Mouse (Mus musculus) cerebellum, adult 2 months (tissue): Measurements from ENCODE around the gene E2f4. TPM values are rescaled to one million over a fixed set of nuclear protein-coding genes. Genes with fewer than 3 reads are reported as not detected.

ENCODE experiments used
- DNase-seq, 2 experiments: peaks; one replicate each; pipeline ENCODE4 v3.0.0; 2021
- H3K27ac ChIP-seq: fragments of 200-500 bp; 2 replicates; pipeline ENCODE4 v1.5.1; 2012; ENCODE audit warnings: low read length, control low read depth, inconsistent platforms; ENCODE audit not compliant: insufficient read depth
- H3K27me3 ChIP-seq: fragments of 200-500 bp; 2 replicates; pipeline ENCODE4 v1.6.1; 2012; ENCODE audit warnings: inconsistent platforms, mild to moderate bottlenecking, low read length, moderate library complexity; ENCODE audit not compliant: control insufficient read depth, insufficient read depth
- H3K4me1 ChIP-seq: fragments of 200-500 bp; 2 replicates; pipeline ENCODE4 v1.6.1; 2011; ENCODE audit warnings: low read length; ENCODE audit not compliant: control insufficient read depth, insufficient read depth
- H3K4me3 ChIP-seq: fragments of 200-500 bp; replicated peaks from 2 replicates; pipeline ENCODE3; 2011; ENCODE audit warnings: mild to moderate bottlenecking, low read depth, low read length, control low read depth; ENCODE audit not compliant: insufficient read depth
- CTCF ChIP-seq: fragments of 200-500 bp; IDR thresholded peaks from 2 replicates; pipeline ENCODE4 v1.5.1; 2011; ENCODE audit warnings: low read depth, mild to moderate bottlenecking, control low read depth, low read length, moderate library complexity, borderline replicate concordance; ENCODE audit not compliant: insufficient read depth
- POLR2A ChIP-seq: fragments of 200-500 bp; IDR thresholded peaks from 2 replicates; pipeline ENCODE4 v1.6.1; 2011; ENCODE audit warnings: low read length, control low read depth, borderline replicate concordance; ENCODE audit not compliant: insufficient read depth
- WGBS: fragments of 180-500 bp; shearing (Covaris S2); methylation state at CpG from one replicate; pipeline ENCODE4 v1.1.7; 2018; 5-methylcytosine and 5-hydroxymethylcytosine counted together
- polyA plus RNA-seq: library from polyadenylated mRNA; depleted of rRNA; stranded (reverse); fragments of >200 nt; gene quantifications from 2 replicates; pipeline ENCODE4 v1.2.3, GENCODE M21; 2012

Gene E2f4
- polyA plus RNA-seq, 1 experiment = 81.6 TPM

- H3K4me1 ChIP-seq = peaks cover 3% of the 10 kb centered on the region
- no peaks in the 10 kb centered on the region; the same call in 1 of the 2 replicates for H3K27me3 ChIP-seq
- TF ChIP-seq POLR2A (no peak), CTCF (no peak)
- H3K4me3 ChIP-seq = no peak overlapping the region
- no peak overlapping the region for H3K27ac ChIP-seq
- WGBS = 15% methylated on average over 11 of the region's 11 CpGs
- DNase-seq = no peak
Observed at GRCm38 (mm10) chr8:105275387-105275786, 22.1 kb upstream of the E2f4 start.

- Histone ChIP-seq H3K27me3 (no peaks in the 10 kb centered on the region; the same call in 1 of the 2 replicates), H3K4me3 (peak within 1 kb of the TSS; percentile 24), H3K27ac (no peak within 1 kb of the TSS), H3K4me1 (peaks cover 3% of the 10 kb centered on the region)
- TF ChIP-seq CTCF (no peak), POLR2A (no peak)
- 9% methylated on average over 10 of the region's 10 CpGs for WGBS
- DNase-seq = no peak
Observed at GRCm38 (mm10) chr8:105275840-105276239, 21.6 kb upstream of the E2f4 start, which contains the start of gene Nol3. TSS of gene Nol3 (plus strand) at chr8:105276140.

GRCm38 (mm10) chr8:105276292-105277120, 21.0 kb upstream of the E2f4 start:
- no peak for TF ChIP-seq POLR2A
- Histone ChIP-seq H3K27ac (no peak overlapping the region), H3K4me3 (peak overlapping the region; percentile 24), H3K27me3 (no peaks in the 10 kb centered on the region; the same call in 1 of the 2 replicates), H3K4me1 (peaks cover 3% of the 10 kb centered on the region)
- no peak for DNase-seq
- 14% methylated on average over 30 of the region's 30 CpGs for WGBS

- peaks cover 9% of the 10 kb centered on the region for H3K4me1 ChIP-seq
- H3K27ac ChIP-seq = no peak overlapping the region
- H3K4me3 ChIP-seq = peak overlapping the region; percentile 57
- DNase-seq = peak; percentile 94
- TF ChIP-seq CTCF (no peak; the same call in 1 of the 2 replicates), POLR2A (peak; percentile 27; the same call in 1 of the 2 replicates)
- no peaks in the 10 kb centered on the region; the same call in 1 of the 2 replicates for H3K27me3 ChIP-seq
- 2% methylated on average over 28 of the region's 28 CpGs for WGBS
Observed at GRCm38 (mm10) chr8:105278911-105279334, 18.5 kb upstream of the E2f4 start.

GRCm38 (mm10) chr8:105280567-105280966, 16.9 kb upstream of the E2f4 start:
- no peak overlapping the region for H3K27ac ChIP-seq

GRCm38 (mm10) chr8:105281821-105282220, 15.6 kb upstream of the E2f4 start:
- Histone ChIP-seq H3K27ac (no peak overlapping the region), H3K4me1 (peaks cover 9% of the 10 kb centered on the region), H3K27me3 (no peaks in the 10 kb centered on the region), H3K4me3 (no peak overlapping the region)
- TF ChIP-seq POLR2A = no peak
- TF ChIP-seq CTCF = no peak
- no peak for DNase-seq
- WGBS = 89% methylated on average over 12 of the region's 12 CpGs

More at GRCm38 (mm10) chr8:105280567-105280966, 16.9 kb upstream of the E2f4 start:
- Histone ChIP-seq H3K4me1 (peaks cover 9% of the 10 kb centered on the region), H3K27me3 (no peaks in the 10 kb centered on the region; the same call in 1 of the 2 replicates), H3K4me3 (no peak overlapping the region)
- no peak for DNase-seq
- 78% methylated on average over 3 of the region's 3 CpGs for WGBS
- no peak for TF ChIP-seq POLR2A

GRCm38 (mm10) chr8:105282239-105282638, 15.2 kb upstream of the E2f4 start:
- H3K4me3 ChIP-seq = no peak overlapping the region
- no peak for DNase-seq
- no peak overlapping the region for H3K27ac ChIP-seq
- no peaks in the 10 kb centered on the region for H3K27me3 ChIP-seq
- TF ChIP-seq POLR2A (no peak), CTCF (no peak)
- WGBS = 94% methylated on average over 4 of the region's 4 CpGs
- peaks cover 9% of the 10 kb centered on the region for H3K4me1 ChIP-seq

- no peaks in the 10 kb centered on the region for H3K27me3 ChIP-seq
- H3K4me3 ChIP-seq = peak overlapping the region; percentile 13
- TF ChIP-seq POLR2A = no peak
- peak; percentile 73 for TF ChIP-seq CTCF
- WGBS = 20% methylated on average over 23 of the region's 23 CpGs
- DNase-seq = peak; percentile 60 to 65
- peaks cover 9% of the 10 kb centered on the region for H3K4me1 ChIP-seq
- no peak overlapping the region for H3K27ac ChIP-seq
Observed at GRCm38 (mm10) chr8:105283074-105283473, 14.4 kb upstream of the E2f4 start.
